19 mouse cellular contexts compared by ENCODE assay signal in genomic region chr19:45847733-45848093, GRCm38 (mm10).
"Had no signal": no experiment of that assay in that cellular context is flagged by ENCODE, and none has a peak within 500 bp of the region (broad histone marks: within the 10 kb centered on the region; RNA-seq: fewer than 3 reads in every experiment).

No protein-coding gene starts in this region.

- DNase-seq: kidney, adult 11 months; kidney, adult 8-10 months; kidney, postnatal 10 days; liver, postnatal 0 days; lung, embryonic 14.5 days; lung, postnatal 14 days; retina, postnatal 1 day; right cerebral cortex, postnatal 25 days; thymus, adult 18-20 months had no signal

- H3K9me3 ChIP-seq: kidney, embryonic 15.5 days; limb, embryonic 15.5 days; megakaryocyte, embryonic 14.5 days; midbrain, embryonic 15.5 days; neural tube, embryonic 12.5 days; stomach, embryonic 15.5 days had no signal

- ATAC-seq: inflammation-experienced regulatory T-cells, adult 6 months; liver, postnatal 0 days; midbrain, embryonic 15.5 days had no signal

- H3K4me2 ChIP-seq: kidney, embryonic 15.5 days; limb, embryonic 15.5 days; liver, embryonic 11.5 days; lung, embryonic 14.5 days; midbrain, embryonic 11.5 days; midbrain, embryonic 15.5 days; neural tube, embryonic 12.5 days; stomach, embryonic 15.5 days had no signal

- H3K27me3 ChIP-seq: kidney, embryonic 15.5 days; limb, embryonic 15.5 days; megakaryocyte, embryonic 14.5 days; midbrain, embryonic 15.5 days; neural tube, embryonic 12.5 days; stomach, embryonic 15.5 days had no signal

- H3K4me1 ChIP-seq: kidney, embryonic 15.5 days; midbrain, embryonic 15.5 days had no signal

- H3K36me3 ChIP-seq: kidney, embryonic 15.5 days; midbrain, embryonic 15.5 days; neural tube, embryonic 12.5 days; stomach, embryonic 15.5 days had no signal

- H3K4me3 ChIP-seq: kidney, embryonic 15.5 days; limb, embryonic 15.5 days; megakaryocyte, embryonic 14.5 days; midbrain, embryonic 15.5 days; neural tube, embryonic 12.5 days; stomach, embryonic 15.5 days had no signal

- H3K9ac ChIP-seq: kidney, embryonic 15.5 days; limb, embryonic 15.5 days; liver, embryonic 14.5 days; liver, postnatal 0 days; lung, embryonic 14.5 days; midbrain, embryonic 15.5 days; neural tube, embryonic 12.5 days; stomach, embryonic 15.5 days had no signal

- H3K27ac ChIP-seq: kidney, embryonic 15.5 days; limb, embryonic 15.5 days; liver, embryonic 14.5 days; midbrain, embryonic 15.5 days; neural tube, embryonic 12.5 days; stomach, embryonic 15.5 days had no signal
